Mouse (Mus musculus) heart, postnatal 0 days (tissue): ENCODE data around the gene Rrbp1.

Experiments
- CTCF ChIP-seq: IDR thresholded peaks from 2 replicates; pipeline ENCODE4 v1.5.1; 2016; ENCODE audit warnings: antibody characterized with exemption, control low read depth, low read depth
- EP300 ChIP-seq: IDR thresholded peaks from 2 replicates; pipeline ENCODE4 v1.6.1; 2016; ENCODE audit warnings: antibody characterized with exemption, low read depth

DNA sequence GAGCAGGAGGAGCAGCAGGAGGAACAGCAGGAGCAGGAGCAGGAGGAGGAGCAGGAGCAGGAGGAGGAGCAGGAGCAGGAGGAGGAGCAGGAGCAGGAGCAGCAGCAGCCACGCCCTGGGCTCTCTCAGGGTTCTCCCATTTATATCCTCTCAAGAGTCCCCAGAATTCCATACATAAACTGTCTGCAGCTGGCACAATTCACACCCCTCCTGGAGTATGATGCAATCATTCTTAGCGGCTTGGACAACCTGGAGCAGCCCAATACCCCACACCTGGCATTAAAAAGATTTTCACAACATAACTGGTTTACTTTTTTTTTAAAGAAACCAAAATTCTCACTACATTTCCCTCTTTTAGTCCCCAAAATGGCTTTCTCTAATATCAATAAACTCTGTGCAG is 8.9 kb upstream of the Rrbp1 start:
- no peak for TF ChIP-seq CTCF
- no peak for TF ChIP-seq EP300
